Mouse (Mus musculus): ENCODE results near the gene Kat7. TPM values are rescaled to one million over a fixed set of nuclear protein-coding genes. Genes with fewer than 3 reads are reported as not detected.

The Kat7 gene
- total RNA-seq, 2 experiments from 2014 or later: 75.7 to 81.8 TPM

GRCm38 (mm10) chr11:95334448-95335060, 24.5 kb upstream of the Kat7 start:
- DNase-seq (ENCODE audit: low spot score in 2 of 2): no peak

DNA sequence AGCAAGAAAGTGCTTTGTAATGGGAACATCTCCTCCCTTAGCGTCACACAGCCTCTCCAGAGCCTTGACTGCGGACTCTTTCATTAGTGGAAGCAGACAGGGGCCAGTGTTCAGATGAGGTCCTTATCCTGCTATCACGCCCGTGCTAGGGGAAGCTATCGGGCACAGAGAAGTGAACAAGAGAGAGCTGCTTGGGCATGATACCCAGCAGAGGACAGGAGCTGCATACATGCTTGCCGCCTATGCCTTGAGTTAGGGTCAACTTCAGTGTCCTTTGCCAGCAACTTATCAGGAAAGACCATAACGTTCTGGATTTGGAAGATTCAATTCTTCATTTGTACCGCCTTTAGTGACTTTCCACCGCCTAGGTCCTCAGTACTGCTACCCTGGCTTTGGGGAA, 23.8 kb upstream of the Kat7 start:
- no peak for DNase-seq (ENCODE audit: low spot score in 2 of 2)

DNA sequence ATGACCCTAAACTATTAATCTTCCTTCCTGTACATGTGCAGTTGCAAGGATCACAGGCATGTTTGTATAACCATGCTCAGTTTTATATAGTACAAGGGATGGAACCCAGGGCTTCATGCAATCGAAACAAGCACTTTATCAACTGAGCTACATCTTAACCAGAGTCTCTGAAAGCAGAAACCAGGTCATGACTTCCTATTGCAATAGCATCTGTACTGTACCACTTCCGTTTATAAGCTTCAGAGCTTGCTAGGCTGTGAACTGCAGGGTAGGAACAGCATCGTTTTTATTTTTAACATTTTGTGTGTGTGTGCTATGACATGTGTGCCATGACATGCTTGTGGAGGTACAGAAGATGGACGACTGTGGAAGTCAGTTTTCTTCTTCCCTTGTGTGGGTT, 23.2 kb upstream of the Kat7 start:
- no peak for DNase-seq (ENCODE audit: low spot score in 2 of 2)

DNA sequence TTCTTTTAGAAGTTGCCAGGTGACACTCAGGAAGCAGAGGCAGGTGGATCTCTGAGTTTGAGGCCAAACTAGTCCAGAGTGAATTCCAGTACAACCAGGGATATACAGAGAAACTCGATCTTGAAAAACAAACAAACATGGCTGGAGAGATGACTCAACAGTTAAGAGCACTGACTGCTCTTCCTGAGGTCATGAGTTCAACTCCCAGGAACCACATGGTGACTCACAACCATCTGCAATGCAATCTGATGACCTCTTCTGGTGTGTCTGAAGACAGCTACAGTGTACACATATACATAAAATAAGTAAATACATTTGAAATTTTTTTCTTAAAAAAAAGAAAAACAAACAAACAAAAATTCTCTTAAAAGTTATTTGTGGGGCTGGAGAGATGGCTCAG, 20.6 kb upstream of the Kat7 start:
- DNase-seq (ENCODE audit: low spot score in 2 of 2): no peak

- DNase-seq (ENCODE audit: low spot score in 2 of 2): no peak
Observed at GRCm38 (mm10) chr11:95328629-95329028, 18.6 kb upstream of the Kat7 start.

DNA sequence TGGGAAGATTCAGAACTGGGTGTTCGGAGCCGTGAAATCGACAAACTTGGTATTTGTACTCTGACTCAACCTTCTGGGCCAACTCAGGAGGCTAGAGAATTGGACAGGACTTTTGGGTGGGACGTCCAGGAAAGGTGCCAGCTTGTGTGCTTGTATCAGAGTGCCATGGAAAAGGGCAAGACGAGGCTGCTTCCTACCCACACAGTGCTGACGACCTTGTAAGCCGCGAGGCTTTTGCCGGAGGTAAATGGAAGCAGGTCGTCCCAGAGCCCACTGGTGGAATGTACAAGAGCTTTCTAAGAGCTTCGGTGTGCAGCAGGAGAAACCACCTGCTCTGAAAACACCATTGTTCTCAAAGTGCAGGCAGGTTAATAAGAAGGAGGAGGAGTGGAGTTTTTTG, 16.2 kb upstream of the Kat7 start:
- DNase-seq (ENCODE audit: low spot score in 2 of 2): no peak

DNA sequence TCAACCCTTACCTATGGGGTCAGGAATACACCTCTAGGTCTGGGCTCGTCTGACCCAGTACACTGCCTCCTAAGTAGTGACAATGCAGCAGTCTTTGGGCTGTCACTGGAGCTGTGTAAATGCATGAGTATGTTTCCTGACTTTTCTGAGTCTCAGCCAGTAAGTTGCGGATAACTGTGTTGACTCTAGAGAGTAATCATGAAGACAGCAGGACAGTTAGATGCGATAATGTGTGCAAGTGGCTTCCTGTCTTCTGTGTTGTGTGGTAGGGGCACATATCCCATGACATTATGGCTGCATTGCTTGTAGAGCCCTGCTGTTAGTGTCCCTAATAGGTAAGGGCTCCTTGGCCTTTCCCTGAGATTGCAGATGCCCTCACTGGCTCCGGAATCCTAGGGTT, 15.8 kb upstream of the Kat7 start:
- no peak for DNase-seq (ENCODE audit: low spot score in 2 of 2)

DNA sequence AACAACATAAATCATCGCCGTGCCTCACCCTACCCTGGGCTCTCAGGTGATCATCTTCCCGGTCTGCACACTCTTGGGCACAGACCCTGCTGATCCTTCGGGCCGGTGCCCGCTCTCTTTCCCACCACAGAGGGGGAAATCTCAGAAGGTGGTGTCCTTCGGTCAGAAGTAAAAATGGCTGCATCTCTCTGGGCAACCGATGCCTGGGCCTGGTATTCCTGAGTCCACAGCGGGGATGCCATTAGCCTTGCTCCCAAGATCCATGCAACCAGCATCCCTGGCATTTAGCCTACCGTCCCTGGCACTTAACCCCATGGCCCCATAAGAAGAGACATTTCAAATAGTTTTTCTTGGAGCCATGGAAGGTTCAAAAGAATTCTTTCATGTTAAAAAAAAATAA, 14.1 kb upstream of the Kat7 start:
- DNase-seq (ENCODE audit: low spot score in 2 of 2): no peak

DNA sequence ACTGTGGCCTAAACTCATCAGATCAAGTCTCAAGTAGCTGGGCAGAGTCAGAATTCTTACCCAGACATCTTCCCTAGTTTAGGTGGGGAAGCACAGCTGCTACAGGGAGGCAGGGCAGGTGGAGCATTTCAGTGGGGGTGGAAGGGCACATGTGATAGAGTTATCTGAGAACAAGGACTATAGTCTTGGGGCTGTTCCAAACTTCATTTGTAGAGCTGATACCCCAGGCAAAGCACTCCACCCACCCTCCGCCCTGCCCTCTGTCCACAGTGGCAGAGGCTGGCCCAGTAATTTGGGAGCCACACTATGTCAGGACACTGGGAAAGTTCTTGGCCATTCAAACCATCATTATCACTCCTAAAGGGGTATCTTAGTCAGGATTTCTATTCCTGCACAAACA, 10.0 kb upstream of the Kat7 start:
- no peak for DNase-seq (ENCODE audit: low spot score in 2 of 2)

DNA sequence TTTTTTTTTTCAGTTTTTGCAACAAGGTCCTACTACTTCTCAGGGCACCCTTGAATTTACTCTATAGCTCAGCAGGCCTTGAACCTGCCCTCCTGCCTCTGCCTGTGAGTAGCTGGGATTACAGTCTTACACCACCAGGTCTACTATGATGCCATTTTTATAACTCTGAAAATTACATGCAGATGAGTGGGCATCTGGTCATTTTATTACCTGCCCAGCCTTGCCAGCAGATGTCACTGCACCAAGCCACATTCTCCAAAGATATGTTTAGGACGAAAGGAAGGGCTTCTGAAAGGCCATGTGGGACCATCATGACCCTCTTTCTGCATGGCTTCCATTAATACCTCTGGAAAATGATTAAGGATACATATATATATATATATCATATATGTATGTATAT, 9.5 kb upstream of the Kat7 start:
- DNase-seq (ENCODE audit: low spot score in 2 of 2): no peak

GRCm38 (mm10) chr11:95318116-95318515, 8.1 kb upstream of the Kat7 start:
- DNase-seq (ENCODE audit: low spot score in 2 of 2): no peak

DNA sequence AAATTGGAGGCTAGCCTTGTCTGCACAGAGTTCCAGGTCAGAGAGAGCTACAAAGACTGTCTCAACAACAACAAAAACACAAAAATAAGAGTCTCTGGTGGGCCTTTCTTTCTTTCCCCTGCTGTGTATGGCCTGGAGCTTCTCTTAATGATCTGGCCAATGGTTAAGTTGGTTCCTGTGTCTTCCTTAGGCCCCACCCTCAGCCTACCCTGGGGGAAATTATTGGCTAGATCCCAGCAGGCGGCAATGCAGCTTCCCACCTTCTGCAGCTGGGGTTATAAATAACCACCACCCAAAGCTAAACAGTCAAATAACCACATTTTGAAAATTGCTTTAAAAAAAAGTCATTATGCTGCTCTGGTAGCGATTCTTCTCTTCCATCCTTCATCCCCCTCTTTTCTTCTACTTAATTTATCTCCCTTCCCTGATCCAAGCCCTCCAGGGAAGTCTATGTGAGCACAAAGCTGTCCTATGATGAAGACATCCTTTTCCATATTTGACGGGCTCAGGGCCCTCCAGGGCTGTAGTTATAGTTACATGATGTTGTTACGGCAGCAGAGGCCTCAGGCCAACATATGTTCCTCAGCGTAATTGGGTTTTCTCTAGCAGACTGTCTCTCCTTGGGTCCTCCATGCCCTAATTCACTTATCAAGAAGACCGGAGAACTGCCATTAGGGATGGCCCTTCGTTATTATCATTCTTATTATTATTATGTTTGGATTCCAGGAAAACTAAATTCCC, 5.3 kb upstream of the Kat7 start:
- DNase-seq (ENCODE audit: low spot score in 2 of 2): no peak

- no peak for DNase-seq (ENCODE audit: low spot score in 2 of 2)
Observed at GRCm38 (mm10) chr11:95311425-95311807, 1.4 kb upstream of the Kat7 start.

DNA sequence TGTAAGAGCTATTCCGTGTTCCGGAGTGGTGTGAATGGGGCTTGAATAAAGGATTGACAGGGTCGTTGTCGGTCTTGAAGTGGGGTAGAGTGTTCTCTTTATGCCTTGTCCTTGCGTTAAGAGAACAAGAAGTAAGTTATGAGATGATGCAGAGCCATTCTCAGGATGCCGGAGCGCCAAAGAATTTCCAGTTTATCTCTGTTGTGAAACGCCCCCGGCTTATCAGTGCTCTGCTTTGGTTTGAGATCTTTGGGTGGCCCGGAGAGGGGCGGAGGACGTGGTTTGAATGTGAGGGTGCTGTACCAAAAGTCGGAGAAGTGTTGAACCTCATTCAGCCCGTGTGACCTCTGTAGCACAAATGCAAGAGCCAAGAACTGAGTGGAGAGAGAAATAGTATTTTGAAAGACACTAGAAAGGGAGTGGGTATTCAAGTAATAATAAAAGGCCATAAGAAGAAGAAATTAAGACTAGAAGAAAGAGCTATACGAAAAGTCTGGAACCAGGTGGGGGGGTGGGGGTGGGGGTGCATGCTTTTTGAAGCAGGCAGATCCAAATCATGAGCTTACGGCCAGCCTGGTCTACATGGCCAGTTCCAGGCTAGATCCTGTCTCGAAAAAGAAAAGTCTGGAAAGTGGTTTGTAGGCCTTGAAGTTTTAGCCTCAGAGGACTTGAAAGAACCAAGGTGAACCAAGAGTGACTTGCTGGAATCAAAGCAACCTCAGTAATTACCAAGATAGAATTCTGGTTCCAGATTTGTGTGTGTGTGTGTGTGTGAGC, 790 bp upstream of the Kat7 start:
- DNase-seq (ENCODE audit: low spot score in 2 of 2): no peak

GRCm38 (mm10) chr11:95309510-95310006, 488 bp downstream of the Kat7 start:
- DNase-seq (ENCODE audit: low spot score in 2 of 2): peak; percentile 96 to 99

GRCm38 (mm10) chr11:95307526-95307925, 2.5 kb downstream of the Kat7 start:
- no peak for DNase-seq (ENCODE audit: low spot score in 2 of 2)

GRCm38 (mm10) chr11:95305600-95305999, 4.4 kb downstream of the Kat7 start:
- DNase-seq (ENCODE audit: low spot score in 2 of 2): no peak

DNA sequence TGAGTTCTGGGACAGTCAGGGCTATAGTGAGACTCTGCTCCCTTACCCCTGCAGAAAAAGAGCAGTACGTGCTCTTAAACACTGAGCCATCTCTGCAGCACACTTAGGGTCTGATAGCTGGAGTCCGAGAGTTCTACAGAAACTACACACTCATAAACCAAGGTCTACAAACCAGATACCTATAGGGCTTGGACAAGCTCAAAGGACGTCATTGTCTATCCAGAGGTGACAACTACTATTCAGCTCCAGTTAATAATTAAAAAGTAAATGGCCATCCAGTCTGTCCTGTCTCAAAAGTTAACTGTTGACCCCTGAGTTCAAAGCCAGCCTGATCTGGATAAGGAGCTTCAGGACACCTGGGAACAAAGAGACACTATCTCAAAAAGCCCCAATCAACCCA, 8.3 kb downstream of the Kat7 start:
- DNase-seq (ENCODE audit: low spot score in 2 of 2): no peak

- no peak for DNase-seq (ENCODE audit: low spot score in 2 of 2)
Observed at GRCm38 (mm10) chr11:95299886-95300285, 10.2 kb downstream of the Kat7 start.

DNA sequence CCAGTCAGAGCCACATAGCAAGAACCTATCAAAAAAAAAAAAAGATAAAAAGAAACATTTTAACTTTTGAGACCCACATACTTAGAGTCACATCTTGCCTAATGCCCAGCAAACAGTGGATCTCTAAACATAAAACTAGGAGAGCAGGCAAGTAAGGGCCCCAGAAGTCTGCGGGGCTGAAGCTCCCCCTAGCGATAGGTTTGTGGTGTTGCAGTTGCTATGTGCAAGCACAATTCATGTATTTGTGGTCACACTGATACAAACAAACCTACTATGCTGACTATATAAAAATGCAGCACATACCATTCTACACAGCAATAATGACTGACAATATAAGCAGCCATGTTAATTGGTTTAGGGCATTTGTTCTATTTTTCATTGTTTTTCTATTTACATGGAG, 11.9 kb downstream of the Kat7 start:
- no peak for DNase-seq (ENCODE audit: low spot score in 2 of 2)

- DNase-seq (ENCODE audit: low spot score in 2 of 2): no peak
Observed at GRCm38 (mm10) chr11:95295736-95296135, 14.3 kb downstream of the Kat7 start.

DNA sequence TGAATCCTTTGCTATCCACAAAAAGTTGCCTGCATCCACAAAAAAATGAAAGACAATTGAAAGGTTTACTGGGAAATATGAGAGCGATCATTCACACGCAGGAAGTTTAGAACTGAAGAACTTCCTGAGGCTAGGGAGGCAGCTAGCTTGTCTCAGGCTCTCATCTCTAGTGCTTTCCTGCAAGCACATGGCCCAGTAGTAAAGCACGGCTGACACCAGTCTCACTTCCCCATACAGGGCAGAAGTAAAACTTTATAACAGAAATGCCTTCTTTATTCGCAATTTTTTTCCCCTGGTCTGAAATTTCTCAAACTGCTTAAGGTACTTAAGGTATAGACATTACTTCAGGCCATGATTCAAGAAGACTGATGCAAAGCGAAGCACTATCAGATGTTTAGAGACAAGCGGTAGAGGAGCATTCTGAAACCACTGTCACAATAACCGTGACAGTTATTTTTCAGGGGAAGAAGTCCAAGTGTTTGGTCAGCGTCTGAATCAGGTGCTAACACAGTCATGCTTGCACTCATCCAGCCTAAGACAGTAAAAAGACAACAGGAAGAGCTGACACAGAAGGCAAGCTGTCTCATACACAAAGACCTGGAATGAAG, 16.9 kb downstream of the Kat7 start:
- DNase-seq (ENCODE audit: low spot score in 2 of 2): no peak
